Mouse (Mus musculus): ENCODE measurements at regions not wholly inside any gene's neighbourhood (a gene's known extent, or its start where the extent isn't known, plus 50 kb on each side); places are given as distances from the start of the nearest gene placed in this dataset.

- Histone ChIP-seq H3K27ac (replicated peaks; ENCODE audit: insufficient read depth, low read depth, low read length) (no peak overlapping the region), H3K4me1 (ENCODE audit: control insufficient read depth, insufficient read depth, low read length) (no peaks in the 10 kb centered on the region), H3K9ac (ENCODE audit: low read depth, low read length) (no peak overlapping the region), H3K79me2 (ENCODE audit: control insufficient read depth, insufficient read depth, low read length) (no peaks in the 10 kb centered on the region), H3K4me3 (ENCODE audit: insufficient read depth, low read depth, low read length) (no peak overlapping the region), H3K27me3 (ENCODE audit: control insufficient read depth, insufficient read depth, low read length) (no peaks in the 10 kb centered on the region), H3K36me3 (ENCODE audit: control insufficient read depth, insufficient read depth, low read length) (no peaks in the 10 kb centered on the region)
- no peak for TF ChIP-seq POLR2A (IDR thresholded peaks at IDR 0.05; ENCODE audit: extremely low read depth, insufficient read depth, low read length)
- no peak for TF ChIP-seq CTCF (IDR thresholded peaks at IDR 0.05; ENCODE audit: low read depth, low read length)
- no peak for DNase-seq (ENCODE audit: extremely low read depth, low read depth, low spot score)
- 88% methylated on average over 8 of the region's 8 CpGs for WGBS
Measured at GRCm38 (mm10) chr12:29141855-29142254, 386.3 kb upstream of the Myt1l start.

GRCm38 (mm10) chr12:29143297-29143696 is 384.9 kb upstream of the Myt1l start:
- H3K27ac ChIP-seq (replicated peaks; ENCODE audit: insufficient read depth, low read depth, low read length): no peak overlapping the region
- WGBS: 76% methylated on average over 8 of the region's 8 CpGs
- no peaks in the 10 kb centered on the region for H3K36me3 ChIP-seq (ENCODE audit: control insufficient read depth, insufficient read depth, low read length)
- no peak overlapping the region for H3K4me3 ChIP-seq (ENCODE audit: insufficient read depth, low read depth, low read length)
- H3K4me1 ChIP-seq (ENCODE audit: control insufficient read depth, insufficient read depth, low read length): no peaks in the 10 kb centered on the region
- H3K79me2 ChIP-seq (ENCODE audit: control insufficient read depth, insufficient read depth, low read length): no peaks in the 10 kb centered on the region
- TF ChIP-seq CTCF (IDR thresholded peaks at IDR 0.05; ENCODE audit: low read depth, low read length) (no peak), POLR2A (IDR thresholded peaks at IDR 0.05; ENCODE audit: extremely low read depth, insufficient read depth, low read length) (no peak)
- H3K9ac ChIP-seq (ENCODE audit: low read depth, low read length): no peak overlapping the region
- no peaks in the 10 kb centered on the region for H3K27me3 ChIP-seq (ENCODE audit: control insufficient read depth, insufficient read depth, low read length)
- no peak for DNase-seq (ENCODE audit: extremely low read depth, low read depth, low spot score)

GRCm38 (mm10) chr12:29160920-29161319 is 367.3 kb upstream of the Myt1l start:
- H3K79me2 ChIP-seq (ENCODE audit: control insufficient read depth, insufficient read depth, low read length): no peaks in the 10 kb centered on the region
- TF ChIP-seq CTCF (IDR thresholded peaks at IDR 0.05; ENCODE audit: low read depth, low read length) (no peak), POLR2A (IDR thresholded peaks at IDR 0.05; ENCODE audit: extremely low read depth, insufficient read depth, low read length) (no peak)
- WGBS: 85% methylated on average over 1 of the region's 1 CpGs
- no peak overlapping the region for H3K9ac ChIP-seq (ENCODE audit: low read depth, low read length)
- H3K27me3 ChIP-seq (ENCODE audit: control insufficient read depth, insufficient read depth, low read length): no peaks in the 10 kb centered on the region
- no peak overlapping the region for H3K27ac ChIP-seq (replicated peaks; ENCODE audit: insufficient read depth, low read depth, low read length)
- H3K4me3 ChIP-seq (ENCODE audit: insufficient read depth, low read depth, low read length): no peak overlapping the region
- no peaks in the 10 kb centered on the region for H3K4me1 ChIP-seq (ENCODE audit: control insufficient read depth, insufficient read depth, low read length)
- DNase-seq (ENCODE audit: extremely low read depth, low read depth, low spot score): no peak
- no peaks in the 10 kb centered on the region for H3K36me3 ChIP-seq (ENCODE audit: control insufficient read depth, insufficient read depth, low read length)

GRCm38 (mm10) chr12:29161546-29161945 is 366.6 kb upstream of the Myt1l start:
- H3K4me3 ChIP-seq (ENCODE audit: insufficient read depth, low read depth, low read length): no peak overlapping the region
- H3K27me3 ChIP-seq (ENCODE audit: control insufficient read depth, insufficient read depth, low read length): no peaks in the 10 kb centered on the region
- H3K4me1 ChIP-seq (ENCODE audit: control insufficient read depth, insufficient read depth, low read length): no peaks in the 10 kb centered on the region
- WGBS: 29% methylated on average over 2 of the region's 2 CpGs
- no peak for DNase-seq (ENCODE audit: extremely low read depth, low read depth, low spot score)
- TF ChIP-seq POLR2A (IDR thresholded peaks at IDR 0.05; ENCODE audit: extremely low read depth, insufficient read depth, low read length) (no peak), CTCF (IDR thresholded peaks at IDR 0.05; ENCODE audit: low read depth, low read length) (no peak)
- no peak overlapping the region for H3K27ac ChIP-seq (replicated peaks; ENCODE audit: insufficient read depth, low read depth, low read length)
- no peak overlapping the region for H3K9ac ChIP-seq (ENCODE audit: low read depth, low read length)
- H3K79me2 ChIP-seq (ENCODE audit: control insufficient read depth, insufficient read depth, low read length): no peaks in the 10 kb centered on the region
- no peaks in the 10 kb centered on the region for H3K36me3 ChIP-seq (ENCODE audit: control insufficient read depth, insufficient read depth, low read length)

- no peak for DNase-seq (ENCODE audit: extremely low read depth, low read depth, low spot score)
- Histone ChIP-seq H3K27me3 (ENCODE audit: control insufficient read depth, insufficient read depth, low read length) (no peaks in the 10 kb centered on the region), H3K9ac (ENCODE audit: low read depth, low read length) (no peak overlapping the region), H3K27ac (replicated peaks; ENCODE audit: insufficient read depth, low read depth, low read length) (no peak overlapping the region), H3K36me3 (ENCODE audit: control insufficient read depth, insufficient read depth, low read length) (peaks cover 3% of the 10 kb centered on the region; the same call in 1 of the 2 replicates), H3K4me1 (ENCODE audit: control insufficient read depth, insufficient read depth, low read length) (no peaks in the 10 kb centered on the region), H3K79me2 (ENCODE audit: control insufficient read depth, insufficient read depth, low read length) (no peaks in the 10 kb centered on the region), H3K4me3 (ENCODE audit: insufficient read depth, low read depth, low read length) (no peak overlapping the region)
- TF ChIP-seq POLR2A (IDR thresholded peaks at IDR 0.05; ENCODE audit: extremely low read depth, insufficient read depth, low read length) (no peak), CTCF (IDR thresholded peaks at IDR 0.05; ENCODE audit: low read depth, low read length) (no peak)
- 76% methylated on average over 2 of the region's 2 CpGs for WGBS
Measured at GRCm38 (mm10) chr12:29164701-29165100, 363.5 kb upstream of the Myt1l start.

GRCm38 (mm10) chr12:29166316-29166715 is 361.9 kb upstream of the Myt1l start:
- Histone ChIP-seq H3K4me3 (ENCODE audit: insufficient read depth, low read depth, low read length) (no peak overlapping the region), H3K4me1 (ENCODE audit: control insufficient read depth, insufficient read depth, low read length) (no peaks in the 10 kb centered on the region), H3K9ac (ENCODE audit: low read depth, low read length) (no peak overlapping the region), H3K27me3 (ENCODE audit: control insufficient read depth, insufficient read depth, low read length) (no peaks in the 10 kb centered on the region), H3K79me2 (ENCODE audit: control insufficient read depth, insufficient read depth, low read length) (no peaks in the 10 kb centered on the region), H3K36me3 (ENCODE audit: control insufficient read depth, insufficient read depth, low read length) (peaks cover 3% of the 10 kb centered on the region; the same call in 1 of the 2 replicates), H3K27ac (replicated peaks; ENCODE audit: insufficient read depth, low read depth, low read length) (no peak overlapping the region)
- 66% methylated on average over 2 of the region's 2 CpGs for whole genome bisulfite sequencing
- TF ChIP-seq CTCF (IDR thresholded peaks at IDR 0.05; ENCODE audit: low read depth, low read length) (no peak), POLR2A (IDR thresholded peaks at IDR 0.05; ENCODE audit: extremely low read depth, insufficient read depth, low read length) (no peak)
- DNase-seq (ENCODE audit: extremely low read depth, low read depth, low spot score): no peak

All from liver, adult 2 months (tissue).